Mouse (Mus musculus) lung, adult 2 months (tissue): Measurements from ENCODE around the gene Camk1d. TPM values are rescaled to one million over a fixed set of nuclear protein-coding genes. Genes with fewer than 3 reads are reported as not detected.

ENCODE experiments used
- DNase-seq: peaks from one replicate; pipeline ENCODE4 v3.0.0; 2022
- H3K4me1 ChIP-seq: fragments of 200-500 bp; 2 replicates; pipeline ENCODE4 v1.6.1; 2011; ENCODE audit warnings: low read length; ENCODE audit not compliant: control insufficient read depth, insufficient read depth
- H3K4me3 ChIP-seq: fragments of 200-500 bp; replicated peaks from 2 replicates; pipeline ENCODE3; 2011; ENCODE audit warnings: low read depth, mild to moderate bottlenecking, control low read depth, low read length; ENCODE audit errors: extremely low read depth
- CTCF ChIP-seq: fragments of 200-500 bp; IDR thresholded peaks from 2 replicates; pipeline ENCODE4 v1.5.1; 2011; ENCODE audit warnings: mild to moderate bottlenecking, low read length, control low read depth; ENCODE audit not compliant: insufficient read depth
- POLR2A ChIP-seq: fragments of 200-500 bp; IDR thresholded peaks from 2 replicates; pipeline ENCODE4 v1.6.1; 2011; ENCODE audit warnings: low read depth, mild to moderate bottlenecking, control low read depth, low read length, borderline replicate concordance; ENCODE audit errors: extremely low read depth
- WGBS: fragments of 180-500 bp; shearing (Covaris S2); methylation state at CpG from one replicate; pipeline ENCODE4 v1.1.7; 2018; 5-methylcytosine and 5-hydroxymethylcytosine counted together
- polyA plus RNA-seq: library from polyadenylated mRNA; depleted of rRNA; stranded (reverse); fragments of >200 nt; gene quantifications from 2 replicates; pipeline ENCODE4 v1.2.3, GENCODE M21; 2012

The Camk1d gene
- polyA plus RNA-seq, 1 experiment = 3.8 TPM

DNA sequence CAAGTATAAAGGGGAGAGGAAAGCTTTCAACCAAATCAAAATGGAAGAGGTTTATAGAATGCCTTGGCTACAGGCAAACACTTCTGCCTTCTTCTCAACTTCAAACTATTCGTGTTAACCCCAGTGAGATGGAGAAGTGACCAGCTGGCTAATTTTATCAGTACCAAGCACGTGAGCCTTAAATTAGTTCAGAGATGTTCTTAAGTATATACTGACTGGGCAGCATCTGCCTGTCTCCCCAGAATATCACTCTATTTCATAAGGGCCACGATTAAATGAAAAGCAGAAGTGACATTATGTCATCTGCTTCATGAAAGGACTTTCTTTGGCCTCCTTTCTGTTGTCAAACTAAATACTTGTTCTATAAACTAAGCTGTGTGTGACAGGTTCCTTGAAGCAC, 22.6 kb downstream of the Camk1d start:
- Histone ChIP-seq H3K4me3 (no peak overlapping the region), H3K4me1 (no peaks in the 10 kb centered on the region; the same call in 1 of the 2 replicates)
- TF ChIP-seq POLR2A (no peak), CTCF (no peak)
- no peak for DNase-seq
- 62% methylated on average over 3 of the region's 3 CpGs for WGBS

DNA sequence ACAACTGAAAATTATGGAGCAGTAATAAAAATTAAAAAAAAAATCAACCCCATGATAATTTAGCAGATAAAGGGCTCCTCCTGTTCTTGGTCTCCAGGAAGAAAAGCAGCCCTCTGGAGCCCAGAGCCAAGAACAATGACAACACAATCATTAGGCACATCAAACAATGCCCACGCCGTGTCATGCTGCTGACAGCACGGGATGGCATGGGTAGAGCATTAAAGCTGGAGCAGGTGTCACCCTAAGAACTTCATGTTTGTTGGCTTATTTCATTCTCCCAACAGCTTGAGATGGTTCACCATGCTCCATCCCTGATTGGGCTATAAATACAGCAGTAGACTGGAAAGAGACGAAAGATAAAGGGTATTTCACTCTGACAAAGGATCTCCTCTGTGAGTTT, 30.9 kb downstream of the Camk1d start:
- TF ChIP-seq CTCF = no peak
- no peak for TF ChIP-seq POLR2A
- 89% methylated on average over 4 of the region's 4 CpGs for WGBS
- H3K4me3 ChIP-seq = no peak overlapping the region
- H3K4me1 ChIP-seq = no peaks in the 10 kb centered on the region; the same call in 1 of the 2 replicates
- no peak for DNase-seq

DNA sequence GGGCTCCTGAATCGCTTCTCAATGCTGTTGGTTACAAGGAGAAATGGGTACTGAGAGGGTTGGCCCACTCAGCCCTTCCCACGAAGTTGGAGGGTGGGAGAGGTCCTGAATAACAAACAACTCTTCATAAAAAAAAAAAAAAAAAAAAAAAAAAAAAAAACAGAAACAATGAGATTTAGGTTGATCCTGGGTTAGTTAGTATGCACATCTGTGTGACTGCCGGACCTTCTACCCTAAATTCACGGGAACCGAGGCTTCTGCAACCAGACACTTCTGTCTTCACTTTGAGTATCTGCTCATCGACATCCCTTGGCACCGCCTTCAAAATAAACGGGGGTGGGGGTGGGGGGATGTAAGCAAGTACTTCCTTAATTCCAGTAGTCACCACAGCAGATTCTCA, 32.4 kb downstream of the Camk1d start:
- Histone ChIP-seq H3K4me1 (no peaks in the 10 kb centered on the region; the same call in 1 of the 2 replicates), H3K4me3 (no peak overlapping the region)
- no peak for TF ChIP-seq POLR2A
- TF ChIP-seq CTCF = no peak
- no peak for DNase-seq
- WGBS = 73% methylated on average over 8 of the region's 8 CpGs

DNA sequence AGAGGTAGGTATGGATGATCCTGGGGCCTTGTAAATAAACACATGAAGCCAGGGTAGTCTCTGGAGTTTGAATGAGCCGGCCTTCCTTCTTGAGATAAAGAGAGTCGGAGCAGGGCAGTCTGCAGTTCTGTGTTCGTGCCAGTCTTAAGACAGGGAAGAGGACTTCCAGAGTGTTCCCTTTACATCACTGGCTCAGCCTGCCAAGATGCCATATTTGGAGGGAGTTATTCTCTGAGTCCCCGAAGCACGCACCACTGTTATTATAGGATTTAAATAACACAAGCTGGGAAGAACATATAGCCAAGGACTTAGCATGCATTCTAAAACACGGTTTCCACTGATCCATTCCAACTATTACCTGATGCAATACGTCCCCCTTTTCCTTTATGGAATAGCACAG, 33.0 kb downstream of the Camk1d start:
- 72% methylated on average over 7 of the region's 7 CpGs for WGBS

DNA sequence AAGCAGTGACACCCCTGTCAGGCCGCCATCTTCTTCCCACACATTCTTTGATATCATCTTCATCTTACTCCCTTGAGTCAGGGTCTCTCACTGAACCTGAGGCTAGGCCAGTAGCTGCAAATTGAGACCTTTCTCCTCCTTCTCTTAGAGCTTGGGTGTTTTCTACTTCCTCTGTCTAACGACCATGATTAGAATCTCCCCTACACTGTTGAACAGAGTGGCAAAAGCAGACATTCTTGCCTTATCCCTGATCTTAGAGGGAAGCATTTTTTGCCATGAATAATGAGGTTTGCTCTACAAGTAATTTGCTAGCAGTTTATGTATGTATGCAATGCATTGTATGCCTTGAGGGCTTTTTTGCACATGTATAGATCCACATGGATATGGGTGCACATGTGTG, 35.3 kb downstream of the Camk1d start:
- WGBS = 72% methylated on average over 2 of the region's 2 CpGs
- no peak for TF ChIP-seq CTCF
- no peak for TF ChIP-seq POLR2A
- no peak for DNase-seq
- Histone ChIP-seq H3K4me3 (no peak overlapping the region), H3K4me1 (no peaks in the 10 kb centered on the region; the same call in 1 of the 2 replicates)

More for the DNA sequence above, 33.0 kb downstream of the Camk1d start:
- TF ChIP-seq POLR2A (no peak), CTCF (no peak)
- no peaks in the 10 kb centered on the region; the same call in 1 of the 2 replicates for H3K4me1 ChIP-seq
- no peak for DNase-seq
- H3K4me3 ChIP-seq = no peak overlapping the region

DNA sequence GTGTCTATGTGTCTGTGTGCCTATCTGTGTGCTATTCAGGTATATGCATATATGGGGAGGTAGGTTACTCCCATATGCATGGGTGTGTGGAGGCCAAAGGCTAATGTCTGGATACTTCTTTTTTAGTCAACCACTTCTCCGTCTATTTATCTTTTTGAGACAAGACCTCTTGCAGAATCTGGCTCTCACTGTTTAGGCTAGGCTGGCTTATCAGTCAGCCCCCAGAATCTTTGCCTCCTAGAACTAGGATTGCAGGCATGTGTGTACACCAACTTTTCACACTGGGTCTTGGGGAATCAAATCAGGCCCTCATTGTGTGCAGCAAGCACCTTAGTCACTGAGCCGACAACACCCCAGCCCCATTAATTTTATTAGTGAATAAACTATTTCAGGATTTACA, 36.8 kb downstream of the Camk1d start:
- WGBS = 67% methylated on average over 2 of the region's 2 CpGs
- TF ChIP-seq CTCF (no peak), POLR2A (no peak)
- no peak overlapping the region for H3K4me3 ChIP-seq
- no peaks in the 10 kb centered on the region; the same call in 1 of the 2 replicates for H3K4me1 ChIP-seq
- DNase-seq = no peak

DNA sequence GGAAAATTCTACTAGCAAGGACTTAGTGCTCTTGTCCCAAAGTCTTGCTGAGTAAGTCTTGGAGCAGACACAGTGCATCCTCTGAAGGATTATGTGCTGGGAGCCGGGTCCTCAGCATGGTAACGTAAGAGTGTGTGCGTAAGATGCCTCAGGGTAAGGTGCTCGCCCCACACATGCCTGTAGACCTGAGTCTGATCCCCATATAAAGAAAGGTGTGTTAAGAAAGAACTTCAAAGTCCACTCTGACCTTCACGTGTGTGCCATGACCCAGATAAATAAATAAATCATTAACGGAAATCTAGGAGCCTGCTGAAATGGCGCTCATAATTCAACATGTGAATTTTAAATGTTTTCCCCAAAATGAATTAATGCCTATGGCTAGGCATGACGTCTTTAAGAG, 37.5 kb downstream of the Camk1d start:
- WGBS = 64% methylated on average over 8 of the region's 8 CpGs
- Histone ChIP-seq H3K4me1 (no peaks in the 10 kb centered on the region; the same call in 1 of the 2 replicates), H3K4me3 (no peak overlapping the region)
- no peak for DNase-seq
- TF ChIP-seq CTCF (no peak), POLR2A (no peak)

DNA sequence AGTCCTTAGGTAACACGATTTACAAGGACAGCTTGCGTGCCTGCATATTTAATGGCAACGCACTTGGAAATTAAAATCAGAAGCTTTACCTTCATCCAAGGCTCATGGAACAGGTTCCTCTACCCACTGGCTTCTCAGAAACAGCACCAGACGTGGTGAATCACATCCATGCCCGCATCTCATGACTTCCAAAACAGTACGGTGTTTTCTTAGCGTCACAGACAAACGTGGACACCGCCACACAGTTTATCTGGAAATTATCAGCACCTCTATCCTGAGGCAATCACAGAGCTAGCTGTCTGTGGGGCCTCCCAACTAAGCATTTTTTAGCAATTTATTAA, 38.2 kb downstream of the Camk1d start:
- no peak overlapping the region for H3K4me3 ChIP-seq
- no peak for DNase-seq
- H3K4me1 ChIP-seq = no peaks in the 10 kb centered on the region
- WGBS = 56% methylated on average over 9 of the region's 9 CpGs
- TF ChIP-seq POLR2A (no peak), CTCF (no peak)

DNA sequence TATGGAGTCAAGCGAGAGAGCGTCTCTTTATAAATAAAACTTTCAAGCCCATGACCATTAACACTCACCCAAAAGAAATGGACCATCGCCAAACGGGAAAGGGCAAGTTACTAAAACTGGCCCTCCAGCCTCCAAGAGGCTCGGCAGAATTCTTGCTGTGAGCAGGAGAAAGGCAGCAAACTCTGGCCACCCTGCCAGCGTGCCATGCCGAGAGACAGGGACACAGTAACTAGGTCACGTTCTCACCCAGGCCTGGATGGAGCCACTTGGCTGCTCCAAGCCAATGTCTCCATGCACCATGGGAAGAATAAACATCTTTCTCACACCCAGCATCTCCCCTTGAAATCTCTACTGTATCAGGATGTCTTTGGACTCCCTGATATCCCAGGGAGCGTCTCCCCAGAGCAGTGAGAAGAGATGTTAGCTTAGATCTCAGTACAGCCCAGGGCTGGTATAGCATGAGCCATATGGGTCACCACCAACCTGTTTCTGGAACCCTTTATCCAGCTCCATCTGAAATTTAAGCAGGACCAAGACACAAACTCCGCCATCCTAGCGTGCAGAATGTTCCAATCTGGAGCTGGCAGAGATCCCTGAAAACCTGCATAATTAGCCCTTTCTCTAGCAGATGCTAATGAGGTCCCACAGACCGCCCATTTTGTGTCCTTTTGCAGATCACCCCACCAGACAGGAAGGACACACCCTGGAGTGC, 38.7 kb downstream of the Camk1d start:
- H3K4me3 ChIP-seq = no peak overlapping the region
- TF ChIP-seq POLR2A (no peak), CTCF (no peak)
- 77% methylated on average over 12 of the region's 12 CpGs for WGBS
- H3K4me1 ChIP-seq = no peaks in the 10 kb centered on the region
- no peak for DNase-seq

DNA sequence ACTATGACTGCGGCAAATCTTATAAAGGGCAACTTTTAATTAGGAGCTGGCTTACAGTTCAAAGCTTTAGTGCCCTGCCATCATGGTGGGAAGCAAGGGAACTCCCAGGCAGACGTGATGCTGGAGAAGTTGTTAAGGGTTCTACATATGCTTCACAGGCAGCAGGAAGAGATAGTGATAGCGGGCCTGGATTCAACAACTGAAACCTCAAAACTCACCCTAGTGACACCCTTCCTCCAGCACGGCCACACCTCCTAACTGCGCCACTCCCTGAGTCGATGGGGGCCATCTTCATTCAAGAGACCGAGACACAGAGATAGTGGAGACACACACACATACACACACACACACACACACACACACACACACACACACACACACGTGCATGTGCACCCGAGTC, 39.8 kb downstream of the Camk1d start:
- 87% methylated on average over 9 of the region's 9 CpGs for WGBS
- TF ChIP-seq POLR2A = no peak
- TF ChIP-seq CTCF = no peak
- no peaks in the 10 kb centered on the region for H3K4me1 ChIP-seq
- no peak for DNase-seq
- H3K4me3 ChIP-seq = no peak overlapping the region
